Mouse (Mus musculus) liver, embryonic 14.5 days (tissue): ENCODE data around the gene Ankrd11. TPM values are rescaled to one million over a fixed set of nuclear protein-coding genes. Genes with fewer than 3 reads are reported as not detected.
A peak's percentile ranks its signal among the peaks of the same experiment; 100 is the strongest.

Source experiments
- ATAC-seq: fragments of 200-750 bp; cut with Nextera tagmentation; 2 replicates; pipeline ENCODE4 v1.8.0; 2017; ENCODE audit warnings: moderate number of reproducible peaks, mild to moderate bottlenecking, moderate library complexity; ENCODE audit not compliant: insufficient read depth
- DNase-seq, 3 experiments: peaks; one replicate each; pipeline ENCODE4 v3.0.0-alpha.2; 2012 to 2013; ENCODE audit warnings: low read depth in 3 of 3, low spot score in 3 of 3
- H3K27ac ChIP-seq: fragments of 300-500 bp; sonication (generic); 2 replicates; pipeline ENCODE4 v1.5.1; 2014; ENCODE audit warnings: moderate library complexity, mild to moderate bottlenecking, control low read depth, inconsistent platforms
- H3K27me3 ChIP-seq: fragments of 300-500 bp; sonication (generic); 2 replicates; pipeline ENCODE4 v1.6.1; 2014; ENCODE audit warnings: mild to moderate bottlenecking, low read length, moderate library complexity; ENCODE audit not compliant: control insufficient read depth, insufficient read depth
- H3K36me3 ChIP-seq: fragments of 300-500 bp; sonication (generic); replicated peaks from 2 replicates; pipeline ENCODE4 v1.6.1; 2014; ENCODE audit warnings: low read depth; ENCODE audit not compliant: control insufficient read depth, insufficient read depth
- H3K4me1 ChIP-seq, 2 experiments: fragments of 200-500 bp in 1 of 2; fragments of 300-500 bp in 1 of 2; sonication (generic) in 1 of 2; replicated peaks; 2 replicates each; pipeline ENCODE4 v1.6.1; 2012 to 2014; ENCODE audit warnings: antibody characterized with exemption in 1 of 2, inconsistent platforms in 1 of 2, low read length in 1 of 2; ENCODE audit not compliant: control insufficient read depth in 2 of 2, insufficient read depth in 2 of 2
- H3K4me2 ChIP-seq: fragments of 300-500 bp; sonication (generic); 2 replicates; pipeline ENCODE4 v1.6.1; 2014; ENCODE audit warnings: low read depth, mild to moderate bottlenecking, control low read depth, moderate library complexity
- H3K4me3 ChIP-seq, 2 experiments: fragments of 200-500 bp in 1 of 2; fragments of 300-500 bp in 1 of 2; sonication (generic) in 1 of 2; 2 replicates each; pipeline ENCODE4 v1.5.1; 2012 to 2014; ENCODE audit warnings: low read depth in 2 of 2, low read length in 2 of 2, mild to moderate bottlenecking in 2 of 2, control low read depth in 1 of 2, inconsistent platforms in 1 of 2, moderate library complexity in 1 of 2; ENCODE audit not compliant: insufficient read depth in 1 of 2
- H3K9ac ChIP-seq: fragments of 300-500 bp; sonication (generic); replicated peaks from 2 replicates; pipeline ENCODE4 v1.6.1; 2014; ENCODE audit warnings: mild to moderate bottlenecking, control low read depth, moderate library complexity
- H3K9me3 ChIP-seq: fragments of 300-500 bp; sonication (generic); 2 replicates; pipeline ENCODE4 v1.6.1; 2016; ENCODE audit warnings: low read length, mixed read lengths; ENCODE audit not compliant: control insufficient read depth
- CTCF ChIP-seq: IDR thresholded peaks from 2 replicates; pipeline ENCODE4 v1.5.1; 2016; ENCODE audit warnings: antibody characterized with exemption, low read depth, control low read depth
- EP300 ChIP-seq: IDR thresholded peaks from 2 replicates; pipeline ENCODE4 v1.6.1; 2016; ENCODE audit warnings: antibody characterized with exemption, low read depth
- WGBS: fragments of 180-500 bp; shearing (Covaris S2); extraction: QIAGEN DNeasy Blood & Tissue Kit; methylation state at CpG from one replicate; pipeline ENCODE4 v1.1.7; 2014; ENCODE audit not compliant: insufficient replicate concordance; 5-methylcytosine and 5-hydroxymethylcytosine counted together
- polyA plus RNA-seq, 2 experiments: library from polyadenylated mRNA; depleted of rRNA in 1 of 2; stranded (reverse) in 1 of 2; unstranded in 1 of 2; fragments of >200 nt; fragmentation: Nextera tagmentation in 1 of 2; extraction: Ambion mirVana in 1 of 2; gene quantifications; 2 replicates each; pipeline versions ENCODE4 v1.2.1 to v1.2.3; 2012 to 2014

Ankrd11 gene
- polyA plus RNA-seq, 2 experiments, result 10.8 to 12.4 TPM

GRCm38 (mm10) chr8:123043941-123044340, 1.9 kb upstream of the Ankrd11 start:
- H3K27ac ChIP-seq, result no peak overlapping the region; the same call in 1 of the 2 replicates
- H3K9ac ChIP-seq, result 0 out of 2 replicates have a peak overlapping the region, but pooled peaks have one; percentile 6
- H3K9me3 ChIP-seq, result no peaks in the 10 kb centered on the region
- H3K4me2 ChIP-seq, result peak overlapping the region; percentile 89
- 78% methylated on average over 3 of the region's 3 CpGs for WGBS
- H3K27me3 ChIP-seq, result no peaks in the 10 kb centered on the region
- no peak for TF ChIP-seq CTCF
- no peak for TF ChIP-seq EP300
- ATAC-seq (no peak), DNase-seq (no peak)
- peaks cover 21 to 25% of the 10 kb centered on the region in 2 experiments for H3K4me1 ChIP-seq
- peak overlapping the region in 1 of 2 experiments; percentile 59; a peak in 2 of 4 replicates for H3K4me3 ChIP-seq
- H3K36me3 ChIP-seq, result peaks cover 4% of the 10 kb centered on the region; the same call in 1 of the 2 replicates

- Histone ChIP-seq H3K4me2 (peak overlapping the region; percentile 89), H3K9ac (peak overlapping the region; percentile 84), H3K9me3 (no peaks in the 10 kb centered on the region), H3K27me3 (no peaks in the 10 kb centered on the region), H3K27ac (peak overlapping the region; percentile 92), H3K36me3 (peaks cover 4% of the 10 kb centered on the region; the same call in 1 of the 2 replicates), H3K4me1 (peaks cover 27 to 31% of the 10 kb centered on the region in 2 experiments), H3K4me3 (peak overlapping the region; percentile 59 to 67)
- no peak for DNase-seq
- WGBS, result 11% methylated on average over 22 of the region's 22 CpGs
- ATAC-seq, result no peak
- TF ChIP-seq EP300 (no peak), CTCF (no peak)
These were observed 1.0 kb upstream of the Ankrd11 start for GRCm38 (mm10) chr8:123042974-123043625.

GRCm38 (mm10) chr8:123041774-123042105, 337 bp downstream of the Ankrd11 start:
- H3K36me3 ChIP-seq, result peaks cover 4% of the 10 kb centered on the region; the same call in 1 of the 2 replicates
- TF ChIP-seq CTCF (no peak), EP300 (no peak)
- H3K9ac ChIP-seq, result peak overlapping the region; percentile 99
- DNase-seq, result no peak
- ATAC-seq, result peak; percentile 18
- peak overlapping the region; percentile 65 for H3K27ac ChIP-seq
- peak overlapping the region; percentile 76 to 89 for H3K4me3 ChIP-seq
- H3K4me2 ChIP-seq, result peak overlapping the region; percentile 96
- H3K27me3 ChIP-seq, result no peaks in the 10 kb centered on the region
- no peaks in the 10 kb centered on the region for H3K9me3 ChIP-seq
- WGBS, result under 1% methylated on average over 59 of the region's 60 CpGs
- H3K4me1 ChIP-seq, result peaks cover 39 to 41% of the 10 kb centered on the region in 2 experiments

- peaks cover 4% of the 10 kb centered on the region; the same call in 1 of the 2 replicates for H3K36me3 ChIP-seq
- H3K27me3 ChIP-seq, result no peaks in the 10 kb centered on the region
- peak overlapping the region; percentile 65 for H3K27ac ChIP-seq
- no peak for DNase-seq
- peak overlapping the region; percentile 76 to 89 for H3K4me3 ChIP-seq
- WGBS, result under 1% methylated on average over 66 of the region's 71 CpGs
- H3K9ac ChIP-seq, result peak overlapping the region; percentile 99
- ATAC-seq, result no peak
- TF ChIP-seq EP300, result no peak
- no peak for TF ChIP-seq CTCF
- H3K4me1 ChIP-seq, result peaks cover 45 to 47% of the 10 kb centered on the region in 2 experiments
- H3K4me2 ChIP-seq, result peak overlapping the region; percentile 96
- no peaks in the 10 kb centered on the region for H3K9me3 ChIP-seq
These were observed 886 bp downstream of the Ankrd11 start for GRCm38 (mm10) chr8:123041008-123041773.
